Mouse (Mus musculus) effector memory CD4-positive, alpha-beta T cell, adult 5 months (primary cell): ENCODE measurements around the gene Mto1. TPM values are rescaled to one million over a fixed set of nuclear protein-coding genes. Genes with fewer than 3 reads are reported as not detected.

ENCODE experiments used
- polyA plus RNA-seq: library from polyadenylated mRNA; unstranded; fragments of 100-300 nt; shearing (Covaris generic); gene quantifications from one replicate; pipeline ENCODE4 v1.2.1, GENCODE M21; 2017

Mto1 gene
- polyA plus RNA-seq = 19.7 TPM

GRCm38 (mm10) chr9:78447973-78448873 is at the start of gene Mto1, which contains the start of gene Gm17324:
TSS of gene Mto1 (plus strand) at chr9:78448208.
TSS of gene Gm17324 (minus strand) at chr9:78448786.

DNA sequence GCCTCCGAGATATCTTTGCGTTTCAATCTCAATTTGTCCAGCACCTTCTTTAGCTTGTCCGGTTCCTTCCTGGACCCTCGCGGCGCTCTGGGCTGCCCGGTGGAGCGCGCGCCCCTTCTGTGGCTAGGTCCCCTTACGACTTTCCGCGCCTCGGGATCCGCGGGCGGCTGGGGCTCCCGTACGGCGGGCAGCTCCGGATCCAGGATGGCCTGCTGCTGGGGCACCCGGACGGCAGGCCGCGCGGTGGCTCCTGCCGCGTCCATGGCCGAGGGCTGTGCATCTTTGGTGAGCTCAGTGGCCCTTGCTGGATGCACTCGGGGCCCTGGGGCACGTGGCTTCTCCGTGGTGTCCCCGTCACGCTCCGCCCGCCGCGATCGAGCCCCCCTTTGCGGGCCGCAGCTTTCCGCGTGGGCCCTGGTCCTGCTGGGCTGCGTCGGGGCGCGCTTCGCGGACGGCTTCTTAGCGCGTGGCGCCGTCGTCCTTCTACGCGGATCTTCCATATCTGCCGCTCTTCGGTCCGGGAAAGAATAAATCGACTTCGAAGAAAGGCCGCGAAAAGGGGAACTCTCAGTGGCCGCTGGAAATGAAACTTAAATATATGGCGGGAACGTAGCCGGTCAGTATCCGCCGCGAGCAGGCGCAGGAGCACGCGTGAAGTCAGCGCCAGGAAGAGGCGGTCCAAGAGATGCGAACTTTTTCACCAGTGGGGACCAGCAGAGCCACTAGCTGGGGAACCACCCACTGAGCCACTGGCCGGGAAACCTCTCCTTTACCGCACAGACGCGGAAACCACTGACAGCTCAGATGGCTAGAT is 5.2 kb upstream of the Mto1 start, which contains the start of gene Cgas:
Gene Cgas (minus strand): TSS at position 659 of the 814 bp plus-strand sequence.

DNA sequence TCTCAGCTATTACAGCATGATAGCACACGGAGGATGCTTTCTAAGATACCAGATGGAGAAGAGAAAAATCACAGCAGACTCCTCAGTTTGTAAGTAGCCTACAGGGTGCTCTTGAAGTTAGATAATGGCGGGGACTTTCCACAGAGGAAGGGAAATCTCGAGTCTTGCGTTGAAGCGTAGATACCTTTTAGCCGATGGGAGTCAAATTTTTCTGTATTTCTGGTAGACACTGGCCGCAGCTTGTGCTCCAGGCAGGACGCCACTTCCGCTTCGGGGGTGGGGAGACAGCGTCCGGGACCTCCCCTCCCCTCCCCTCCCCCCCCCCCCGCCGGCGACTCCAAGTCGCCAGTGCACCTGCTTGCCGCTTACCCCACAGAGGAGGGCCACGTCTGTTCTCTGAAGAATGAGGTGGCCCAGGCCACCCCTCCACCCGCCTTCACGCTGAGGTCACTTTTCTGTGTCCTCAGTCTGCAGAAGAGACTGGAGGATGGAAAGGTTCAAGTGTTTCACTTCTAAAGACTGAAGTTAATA is 40.9 kb downstream of the Mto1 start, which contains the start of gene Eef1a1:
Gene Eef1a1 (minus strand): TSS at position 262 of the 531 bp plus-strand sequence.

Other genes starting within 250 kb of the Mto1 start
- gene Gsta1, start 217.6 kb upstream of the Mto1 start, polyA plus RNA-seq = not detected
- not detected for gene Gm3776, start 191.1 kb upstream of the Mto1 start, polyA plus RNA-seq
- gene Gm10639, start 158.3 kb upstream of the Mto1 start, polyA plus RNA-seq = not detected
- not detected for gene Omt2a, start 133.4 kb upstream of the Mto1 start, polyA plus RNA-seq
- gene Omt2b, start 120.6 kb upstream of the Mto1 start, polyA plus RNA-seq = not detected
- gene Gsta2, start 92.4 kb upstream of the Mto1 start, polyA plus RNA-seq = not detected
- not detected for gene Dppa5a, start 80.0 kb upstream of the Mto1 start, polyA plus RNA-seq
- gene Ooep, start 69.5 kb upstream of the Mto1 start, polyA plus RNA-seq = 0.22 TPM
- 4.8 TPM for gene Ddx43, start 52.4 kb upstream of the Mto1 start, polyA plus RNA-seq
- 2.8 TPM for gene Cgas, start 5.0 kb upstream of the Mto1 start, polyA plus RNA-seq
- not detected for gene Gm17324, start 578 bp downstream of the Mto1 start, polyA plus RNA-seq
- gene Eef1a1, start 40.9 kb downstream of the Mto1 start, polyA plus RNA-seq = 5,289 TPM
- gene Slc17a5, start 139.8 kb downstream of the Mto1 start, polyA plus RNA-seq = 7.5 TPM
- gene Cd109, start 167.3 kb downstream of the Mto1 start, polyA plus RNA-seq = 0.27 TPM